Mouse (Mus musculus) lung, adult 2 months (tissue): ENCODE data around the gene Ttc25. TPM values are rescaled to one million over a fixed set of nuclear protein-coding genes. Genes with fewer than 3 reads are reported as not detected.
"Not testable (repeated sequence)": the region's sequence is repeated elsewhere in the genome, so short reads cannot be mapped to it uniquely, and the experiment has no call there.

Source experiments
- DNase-seq: peaks from one replicate; pipeline ENCODE4 v3.0.0; 2022
- H3K4me1 ChIP-seq: fragments of 200-500 bp; 2 replicates; pipeline ENCODE4 v1.6.1; 2011; ENCODE audit warnings: low read length; ENCODE audit not compliant: control insufficient read depth, insufficient read depth
- H3K4me3 ChIP-seq: fragments of 200-500 bp; replicated peaks from 2 replicates; pipeline ENCODE3; 2011; ENCODE audit warnings: low read depth, mild to moderate bottlenecking, control low read depth, low read length; ENCODE audit errors: extremely low read depth
- CTCF ChIP-seq: fragments of 200-500 bp; IDR thresholded peaks from 2 replicates; pipeline ENCODE4 v1.5.1; 2011; ENCODE audit warnings: mild to moderate bottlenecking, low read length, control low read depth; ENCODE audit not compliant: insufficient read depth
- POLR2A ChIP-seq: fragments of 200-500 bp; IDR thresholded peaks from 2 replicates; pipeline ENCODE4 v1.6.1; 2011; ENCODE audit warnings: low read depth, mild to moderate bottlenecking, control low read depth, low read length, borderline replicate concordance; ENCODE audit errors: extremely low read depth
- WGBS: fragments of 180-500 bp; shearing (Covaris S2); methylation state at CpG from one replicate; pipeline ENCODE4 v1.1.7; 2018; 5-methylcytosine and 5-hydroxymethylcytosine counted together
- polyA plus RNA-seq: library from polyadenylated mRNA; depleted of rRNA; stranded (reverse); fragments of >200 nt; gene quantifications from 2 replicates; pipeline ENCODE4 v1.2.3, GENCODE M21; 2012

The Ttc25 gene
- polyA plus RNA-seq, 1 experiment = 3.4 TPM

GRCm38 (mm10) chr11:100575484-100575855 is 30.1 kb downstream of the Ttc25 start:
- no peak for DNase-seq
- H3K4me3 ChIP-seq = peak overlapping the region; percentile 87
- WGBS = 30% methylated on average over 2 of the region's 2 CpGs
- TF ChIP-seq CTCF = no peak
- no peak for TF ChIP-seq POLR2A
- peaks cover 7% of the 10 kb centered on the region; the same call in 1 of the 2 replicates for H3K4me1 ChIP-seq

- Histone ChIP-seq H3K4me1 (peaks cover 5% of the 10 kb centered on the region; the same call in 1 of the 2 replicates), H3K4me3 (no peak overlapping the region)
- DNase-seq = no peak
- TF ChIP-seq CTCF = no peak
- WGBS = 75% methylated on average over 21 of the region's 21 CpGs
Measured at GRCm38 (mm10) chr11:100576256-100576655, 30.8 kb downstream of the Ttc25 start.

GRCm38 (mm10) chr11:100577852-100578599 is 32.6 kb downstream of the Ttc25 start:
- DNase-seq = no peak
- Histone ChIP-seq H3K4me3 (no peak overlapping the region), H3K4me1 (peaks cover 4% of the 10 kb centered on the region; the same call in 1 of the 2 replicates)
- TF ChIP-seq CTCF (no peak), POLR2A (no peak)
- WGBS = 50% methylated on average over 8 of the region's 8 CpGs

GRCm38 (mm10) chr11:100579116-100579799 is 33.9 kb downstream of the Ttc25 start:
- Histone ChIP-seq H3K4me1 (peaks cover 4% of the 10 kb centered on the region; the same call in 1 of the 2 replicates), H3K4me3 (no peak overlapping the region)
- no peak for DNase-seq
- TF ChIP-seq CTCF (no peak), POLR2A (no peak)
- WGBS = 83% methylated on average over 9 of the region's 9 CpGs

- H3K4me1 ChIP-seq = peaks cover 4% of the 10 kb centered on the region; the same call in 1 of the 2 replicates
Measured at GRCm38 (mm10) chr11:100580275-100580674, 34.9 kb downstream of the Ttc25 start.

GRCm38 (mm10) chr11:100581756-100582155 is 36.3 kb downstream of the Ttc25 start:
- Histone ChIP-seq H3K4me3 (no peak overlapping the region), H3K4me1 (peaks cover 2% of the 10 kb centered on the region; the same call in 1 of the 2 replicates)
- DNase-seq = no peak
- WGBS = 58% methylated on average over 4 of the region's 4 CpGs
- no peak for TF ChIP-seq POLR2A
- no peak for TF ChIP-seq CTCF

More at GRCm38 (mm10) chr11:100580275-100580674, 34.9 kb downstream of the Ttc25 start:
- 85% methylated on average over 13 of the region's 13 CpGs for WGBS
- H3K4me3 ChIP-seq = no peak overlapping the region
- no peak for TF ChIP-seq CTCF
- TF ChIP-seq POLR2A = no peak
- no peak for DNase-seq

- not testable (repeated sequence) for DNase-seq, H3K4me3 ChIP-seq, H3K4me1 ChIP-seq
- 97% methylated on average over 1 of the region's 1 CpGs for WGBS
Measured at GRCm38 (mm10) chr11:100582413-100582812, 37.0 kb downstream of the Ttc25 start.

- Histone ChIP-seq H3K4me1 (peaks cover 2% of the 10 kb centered on the region; the same call in 1 of the 2 replicates), H3K4me3 (no peak overlapping the region)
- 58% methylated on average over 2 of the region's 2 CpGs for whole genome bisulfite sequencing
- TF ChIP-seq CTCF (no peak), POLR2A (no peak)
- DNase-seq = no peak
Measured at GRCm38 (mm10) chr11:100582836-100583235, 37.4 kb downstream of the Ttc25 start.

- Histone ChIP-seq H3K4me3 (no peak overlapping the region), H3K4me1 (no peaks in the 10 kb centered on the region; the same call in 1 of the 2 replicates)
- 79% methylated on average over 7 of the region's 7 CpGs for WGBS
Measured at GRCm38 (mm10) chr11:100584561-100584961, 39.2 kb downstream of the Ttc25 start.

GRCm38 (mm10) chr11:100585148-100585547 is 39.7 kb downstream of the Ttc25 start:
- TF ChIP-seq POLR2A (no peak), CTCF (no peak)
- Histone ChIP-seq H3K4me3 (no peak overlapping the region), H3K4me1 (no peaks in the 10 kb centered on the region; the same call in 1 of the 2 replicates)
- WGBS = 93% methylated on average over 3 of the region's 3 CpGs
- no peak for DNase-seq

More at GRCm38 (mm10) chr11:100584561-100584961, 39.2 kb downstream of the Ttc25 start:
- DNase-seq = no peak
- TF ChIP-seq POLR2A (no peak), CTCF (no peak)
